Mouse (Mus musculus): Measurements from ENCODE around the gene Gtsf1l. TPM values are rescaled to one million over a fixed set of nuclear protein-coding genes. Genes with fewer than 3 reads are reported as not detected.
A peak's percentile ranks its signal among the peaks of the same experiment; 100 is the strongest.

Gene Gtsf1l
- polyA plus RNA-seq, 1 experiment from 2014 or later, result 0.16 TPM

- 79% methylated on average over 13 of the region's 13 CpGs for WGBS
- DNase-seq (ENCODE audit: low spot score), result no peak
- no peak overlapping the region for H3K4me2 ChIP-seq (replicated peaks; ENCODE audit: low read depth)
- TF ChIP-seq EP300 (optimal IDR thresholded peaks at IDR 0.05) (no peak), CTCF (IDR thresholded peaks at IDR 0.05; ENCODE audit: low read depth) (no peak)
- H3K4me3 ChIP-seq (ENCODE audit: low read depth, low read length), result no peak overlapping the region
- H3K9ac ChIP-seq (ENCODE audit: low read length), result no peak overlapping the region
- H3K27ac ChIP-seq (replicated peaks), result no peak overlapping the region
- H3K4me1 ChIP-seq (replicated peaks; ENCODE audit: control insufficient read depth, insufficient read depth), result no peaks in the 10 kb centered on the region
- no peaks in the 10 kb centered on the region for H3K9me3 ChIP-seq (ENCODE audit: control insufficient read depth, low read length)
- H3K27me3 ChIP-seq (ENCODE audit: control insufficient read depth, insufficient read depth, low read length), result no peaks in the 10 kb centered on the region
- ATAC-seq (ENCODE audit: low FRiP score, low TSS enrichment), result no peak
- H3K36me3 ChIP-seq (ENCODE audit: control insufficient read depth, insufficient read depth, low read length), result no peaks in the 10 kb centered on the region
Measured at GRCm38 (mm10) chr2:163104086-163104770, 16.6 kb upstream of the Gtsf1l start.

DNA sequence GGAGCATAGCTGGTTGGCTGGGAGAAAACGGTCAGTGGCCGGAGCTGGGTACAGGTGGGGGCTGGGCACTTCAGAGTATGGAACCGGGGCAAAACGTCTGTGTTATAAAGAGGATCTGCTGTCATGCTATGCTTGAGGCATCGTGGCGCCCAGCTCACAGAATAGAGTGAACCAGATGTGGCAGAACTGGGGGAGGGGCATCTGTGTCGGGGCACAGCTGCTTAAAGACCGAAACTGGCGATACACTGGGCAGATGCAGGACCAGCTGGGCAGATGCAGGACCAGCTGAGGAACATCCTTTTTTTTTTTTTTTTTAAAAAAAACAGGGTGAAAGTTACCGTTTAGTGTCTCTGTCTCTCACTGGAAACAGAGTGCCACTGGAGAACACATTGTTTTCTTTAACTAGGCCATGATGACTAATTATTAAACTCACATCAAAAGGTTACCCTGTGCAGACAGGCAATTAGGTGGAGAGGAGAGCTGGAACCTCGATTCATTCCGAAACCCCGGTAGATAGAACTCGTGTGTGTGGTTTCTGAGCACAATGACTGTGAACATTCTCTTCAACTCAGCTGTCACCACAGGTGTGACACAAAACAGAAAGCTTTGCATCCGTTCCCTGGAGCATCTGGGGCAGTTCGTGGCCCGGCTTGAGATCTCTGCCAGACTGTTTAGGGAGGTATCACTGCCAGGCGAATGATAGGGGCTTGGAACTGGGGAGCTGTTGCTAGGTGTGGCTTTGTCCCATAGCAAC lies 15.4 kb upstream of the Gtsf1l start:
- Histone ChIP-seq H3K4me2 (replicated peaks; ENCODE audit: low read depth) (no peak overlapping the region), H3K27me3 (ENCODE audit: control insufficient read depth, insufficient read depth, low read length) (no peaks in the 10 kb centered on the region), H3K4me1 (replicated peaks; ENCODE audit: control insufficient read depth, insufficient read depth) (no peaks in the 10 kb centered on the region), H3K36me3 (ENCODE audit: control insufficient read depth, insufficient read depth, low read length) (no peaks in the 10 kb centered on the region), H3K4me3 (ENCODE audit: low read depth, low read length) (no peak overlapping the region), H3K9ac (ENCODE audit: low read length) (no peak overlapping the region), H3K9me3 (ENCODE audit: control insufficient read depth, low read length) (no peaks in the 10 kb centered on the region), H3K27ac (replicated peaks) (no peak overlapping the region)
- no peak for DNase-seq (ENCODE audit: low spot score)
- no peak for ATAC-seq (ENCODE audit: low FRiP score, low TSS enrichment)
- no peak for TF ChIP-seq CTCF (IDR thresholded peaks at IDR 0.05; ENCODE audit: low read depth)
- TF ChIP-seq EP300 (optimal IDR thresholded peaks at IDR 0.05), result no peak
- 52% methylated on average over 18 of the region's 18 CpGs for WGBS

DNA sequence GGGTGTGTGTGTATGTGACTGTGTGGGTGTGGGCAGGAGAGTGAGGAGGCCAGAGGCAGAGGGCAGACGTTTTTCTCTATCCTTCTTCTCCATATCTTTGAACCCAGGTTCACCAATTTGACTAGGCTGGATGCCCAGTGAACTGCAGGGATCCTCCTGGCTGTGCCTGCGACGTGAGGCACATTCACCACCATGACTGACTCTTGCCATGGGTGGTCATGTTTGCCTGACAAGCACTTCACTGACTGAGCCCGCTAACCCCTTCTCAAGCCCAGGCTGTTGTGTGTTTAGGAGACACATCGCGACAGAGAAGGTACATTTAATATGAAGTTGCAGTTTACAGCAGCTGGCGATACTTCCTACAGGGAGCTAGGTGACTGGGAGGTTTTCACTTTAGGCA lies 14.6 kb upstream of the Gtsf1l start:
- 57% methylated on average over 7 of the region's 7 CpGs for WGBS
- no peak for TF ChIP-seq EP300 (optimal IDR thresholded peaks at IDR 0.05)
- no peak for TF ChIP-seq CTCF (IDR thresholded peaks at IDR 0.05; ENCODE audit: low read depth)
- Histone ChIP-seq H3K36me3 (ENCODE audit: control insufficient read depth, insufficient read depth, low read length) (no peaks in the 10 kb centered on the region), H3K4me2 (replicated peaks; ENCODE audit: low read depth) (no peak overlapping the region), H3K9ac (ENCODE audit: low read length) (no peak overlapping the region), H3K4me1 (replicated peaks; ENCODE audit: control insufficient read depth, insufficient read depth) (no peaks in the 10 kb centered on the region), H3K27ac (replicated peaks) (no peak overlapping the region), H3K4me3 (ENCODE audit: low read depth, low read length) (no peak overlapping the region), H3K9me3 (ENCODE audit: control insufficient read depth, low read length) (no peaks in the 10 kb centered on the region), H3K27me3 (ENCODE audit: control insufficient read depth, insufficient read depth, low read length) (no peaks in the 10 kb centered on the region)
- ATAC-seq (ENCODE audit: low FRiP score, low TSS enrichment) (no peak; the same call in 1 of the 2 replicates), DNase-seq (ENCODE audit: low spot score) (no peak)

- H3K9ac ChIP-seq (ENCODE audit: low read length), result no peak overlapping the region
- no peak overlapping the region for H3K4me2 ChIP-seq (replicated peaks; ENCODE audit: low read depth)
- DNase-seq (ENCODE audit: low spot score) (peak; percentile 66), ATAC-seq (ENCODE audit: low FRiP score, low TSS enrichment) (peak; percentile 20; the same call in 1 of the 2 replicates)
- no peaks in the 10 kb centered on the region for H3K4me1 ChIP-seq (replicated peaks; ENCODE audit: control insufficient read depth, insufficient read depth)
- H3K36me3 ChIP-seq (ENCODE audit: control insufficient read depth, insufficient read depth, low read length), result no peaks in the 10 kb centered on the region
- TF ChIP-seq CTCF (IDR thresholded peaks at IDR 0.05; ENCODE audit: low read depth) (peak; percentile 90), EP300 (optimal IDR thresholded peaks at IDR 0.05) (no peak)
- no peaks in the 10 kb centered on the region for H3K9me3 ChIP-seq (ENCODE audit: control insufficient read depth, low read length)
- whole genome bisulfite sequencing, result 8% methylated on average over 10 of the region's 10 CpGs
- no peak overlapping the region for H3K27ac ChIP-seq (replicated peaks)
- H3K4me3 ChIP-seq (ENCODE audit: low read depth, low read length), result no peak overlapping the region
- H3K27me3 ChIP-seq (ENCODE audit: control insufficient read depth, insufficient read depth, low read length), result no peaks in the 10 kb centered on the region
Measured at GRCm38 (mm10) chr2:163101646-163102203, 14.1 kb upstream of the Gtsf1l start.

DNA sequence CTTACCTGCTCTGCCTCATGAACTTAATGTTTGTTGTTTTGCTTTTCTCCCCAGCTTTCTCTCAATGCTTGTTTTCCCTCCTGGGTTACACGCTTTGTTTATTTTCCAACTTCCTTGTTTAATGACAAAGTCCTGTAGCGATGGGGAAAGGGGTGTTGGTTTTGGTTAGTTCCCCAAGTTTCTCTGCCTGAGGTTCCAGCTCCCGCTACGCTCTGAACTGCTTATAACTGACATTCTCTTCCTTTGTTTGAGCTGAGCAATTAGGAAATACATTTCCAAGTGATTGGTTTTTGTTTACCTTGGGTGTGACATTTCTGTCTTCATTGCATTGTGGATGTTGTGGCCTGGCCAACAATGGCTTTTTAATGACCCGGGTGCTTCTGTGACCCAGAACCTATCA lies 12.9 kb upstream of the Gtsf1l start:
- H3K9me3 ChIP-seq (ENCODE audit: control insufficient read depth, low read length), result no peaks in the 10 kb centered on the region
- H3K36me3 ChIP-seq (ENCODE audit: control insufficient read depth, insufficient read depth, low read length), result no peaks in the 10 kb centered on the region
- ATAC-seq (ENCODE audit: low FRiP score, low TSS enrichment) (no peak), DNase-seq (ENCODE audit: low spot score) (no peak)
- no peaks in the 10 kb centered on the region for H3K4me1 ChIP-seq (replicated peaks; ENCODE audit: control insufficient read depth, insufficient read depth)
- H3K4me2 ChIP-seq (replicated peaks; ENCODE audit: low read depth), result no peak overlapping the region
- no peak overlapping the region for H3K27ac ChIP-seq (replicated peaks)
- H3K9ac ChIP-seq (ENCODE audit: low read length), result no peak overlapping the region
- 45% methylated on average over 5 of the region's 5 CpGs for WGBS
- no peaks in the 10 kb centered on the region for H3K27me3 ChIP-seq (ENCODE audit: control insufficient read depth, insufficient read depth, low read length)
- TF ChIP-seq EP300 (optimal IDR thresholded peaks at IDR 0.05) (no peak), CTCF (IDR thresholded peaks at IDR 0.05; ENCODE audit: low read depth) (no peak)
- no peak overlapping the region for H3K4me3 ChIP-seq (ENCODE audit: low read depth, low read length)

DNA sequence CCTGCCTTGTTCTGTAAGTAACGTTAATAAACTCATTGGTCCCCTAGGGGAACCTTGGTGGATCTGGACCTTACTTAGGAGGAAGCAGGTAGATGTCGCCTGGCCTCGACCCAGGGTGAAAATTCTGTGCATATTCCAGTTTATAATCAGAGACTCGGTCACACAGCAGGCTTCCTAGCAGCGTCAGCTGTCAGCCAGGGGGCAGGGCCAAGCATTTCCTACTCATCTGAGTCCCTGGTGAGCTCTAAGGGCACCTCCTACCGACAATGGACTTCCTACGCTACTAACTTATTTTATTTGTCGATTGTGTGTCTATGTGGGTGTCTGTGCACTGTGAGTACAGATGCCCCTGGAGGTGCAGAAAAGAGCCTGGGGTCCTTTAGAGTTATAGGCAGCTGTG lies 12.3 kb upstream of the Gtsf1l start:
- TF ChIP-seq EP300 (optimal IDR thresholded peaks at IDR 0.05), result no peak
- peak; percentile 25; the same call in 1 of the 2 replicates for TF ChIP-seq CTCF (IDR thresholded peaks at IDR 0.05; ENCODE audit: low read depth)
- no peak overlapping the region for H3K27ac ChIP-seq (replicated peaks)
- no peaks in the 10 kb centered on the region for H3K9me3 ChIP-seq (ENCODE audit: control insufficient read depth, low read length)
- no peak overlapping the region for H3K4me2 ChIP-seq (replicated peaks; ENCODE audit: low read depth)
- DNase-seq (ENCODE audit: low spot score), result no peak
- H3K4me3 ChIP-seq (ENCODE audit: low read depth, low read length), result no peak overlapping the region
- no peak overlapping the region for H3K9ac ChIP-seq (ENCODE audit: low read length)
- no peaks in the 10 kb centered on the region for H3K4me1 ChIP-seq (replicated peaks; ENCODE audit: control insufficient read depth, insufficient read depth)
- H3K36me3 ChIP-seq (ENCODE audit: control insufficient read depth, insufficient read depth, low read length), result no peaks in the 10 kb centered on the region
- no peak for ATAC-seq (ENCODE audit: low FRiP score, low TSS enrichment)
- WGBS, result 48% methylated on average over 8 of the region's 8 CpGs
- no peaks in the 10 kb centered on the region for H3K27me3 ChIP-seq (ENCODE audit: control insufficient read depth, insufficient read depth, low read length)
